Mouse (Mus musculus) ES-E14 (cell line): ENCODE measurements around the gene Slc12a3.

Experiments
- CHD2 ChIP-seq: IDR thresholded peaks from 2 replicates; pipeline ENCODE4 v1.6.1; 2014; ENCODE audit warnings: mild to moderate bottlenecking, low read depth, low read length, inconsistent platforms
- HCFC1 ChIP-seq: IDR thresholded peaks from 2 replicates; pipeline ENCODE4 v1.6.1; 2012; ENCODE audit warnings: low read length, inconsistent platforms, borderline replicate concordance; ENCODE audit not compliant: insufficient read depth
- MAFK ChIP-seq: IDR thresholded peaks from 2 replicates; pipeline ENCODE4 v1.6.1; 2014; ENCODE audit warnings: mild to moderate bottlenecking, low read depth, low read length, inconsistent platforms; ENCODE audit not compliant: insufficient read depth
- ZC3H11A ChIP-seq: IDR thresholded peaks from 2 replicates; pipeline ENCODE4 v1.6.1; 2012; ENCODE audit warnings: low read depth, mild to moderate bottlenecking, inconsistent platforms, low read length, borderline replicate concordance
- ZNF384 ChIP-seq: IDR thresholded peaks from 2 replicates; pipeline ENCODE4 v1.6.1; 2012; ENCODE audit warnings: low read depth, low read length, inconsistent platforms

DNA sequence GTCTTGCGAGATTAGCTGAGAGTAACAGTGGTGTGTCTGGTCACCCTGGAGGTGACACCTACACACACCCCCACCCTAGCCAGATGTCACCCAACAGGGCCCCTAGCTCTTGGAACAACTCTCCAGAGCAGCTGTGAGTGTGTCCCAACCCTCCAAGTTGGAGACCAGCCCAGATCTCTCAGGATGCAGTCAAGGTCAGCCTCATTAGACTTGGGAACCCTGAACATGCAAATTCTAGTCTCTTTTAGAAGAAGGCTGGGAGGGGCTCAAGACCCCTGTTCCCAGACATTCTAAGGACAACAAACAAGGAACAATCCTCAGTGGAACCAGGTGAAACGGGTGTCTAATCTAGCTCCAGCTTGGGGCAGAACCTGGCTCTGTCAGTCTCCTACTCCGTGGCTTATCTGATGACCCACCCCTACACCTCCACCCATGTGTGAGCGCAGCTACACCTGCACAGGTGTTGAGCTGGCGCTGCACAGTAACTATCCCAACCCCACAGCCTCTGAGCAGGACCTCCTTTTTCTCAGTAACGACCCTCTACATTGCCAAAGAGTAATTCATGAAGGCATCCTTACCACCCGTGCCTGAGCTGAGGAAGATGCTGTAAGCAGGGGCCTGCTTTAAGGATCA, 33.7 kb downstream of the Slc12a3 start:
- TF ChIP-seq ZC3H11A (no peak), ZNF384 (no peak), MAFK (no peak), HCFC1 (no peak), CHD2 (no peak)
